ENCODE assay signal across 8 mouse cellular contexts in genomic region chr7:28693321-28693966, GRCm38 (mm10). TPM values are rescaled to one million over a fixed set of nuclear protein-coding genes. Genes with fewer than 3 reads are reported as not detected.
DNase-seq lines count a peak whose midpoint lies in the region; ATAC-seq and TF ChIP-seq lines count a peak whose summit lies in the region.

No protein-coding gene starts in this region.

- ATAC-seq in G1E (ENCODE audit: extremely low read depth, insufficient number of reproducible peaks, low FRiP score, poor library complexity, severe bottlenecking): no peak
- peak; percentile 80 for ATAC-seq in forebrain, embryonic 16.5 days
- peak; percentile 76 to 90 for ATAC-seq in hematopoietic stem cell, adult 5-6 weeks (replicated peaks in 1 of 2; ENCODE audit: insufficient read depth in 1 of 2, low FRiP score in 2 of 2, low TSS enrichment in 1 of 2, low read depth in 1 of 2, poor library complexity in 2 of 2, severe bottlenecking in 2 of 2)
- peak; percentile 87 for ATAC-seq in lung, embryonic 14.5 days (ENCODE audit: insufficient read depth)

- H3K9me3 ChIP-seq in G1E (replicated peaks): peaks cover 7% of the 10 kb centered on the region
- H3K9me3 ChIP-seq in forebrain, embryonic 16.5 days (ENCODE audit: control insufficient read depth, low read length): no peaks in the 10 kb centered on the region
- H3K9me3 ChIP-seq in lung, embryonic 14.5 days (ENCODE audit: low read depth, low read length): no peaks in the 10 kb centered on the region

- H3K4me2 ChIP-seq in forebrain, embryonic 16.5 days (ENCODE audit: low read length): peak overlapping the region; percentile 77
- H3K4me2 ChIP-seq in lung, embryonic 14.5 days: peak overlapping the region; percentile 91

- H3K9ac ChIP-seq in forebrain, embryonic 16.5 days (replicated peaks; ENCODE audit: low read depth, low read length): peak overlapping the region; percentile 67
- peak overlapping the region; percentile 58 for H3K9ac ChIP-seq in lung, embryonic 14.5 days

- TF ChIP-seq CTCF in G1E (IDR thresholded peaks at IDR 0.05; ENCODE audit: low read depth, low read length): no peak
- peak; percentile 24 for TF ChIP-seq CTCF in lung, embryonic 14.5 days (IDR thresholded peaks at IDR 0.05; ENCODE audit: low read depth)
- no peak for TF ChIP-seq CTCF in olfactory bulb, adult 2 months (IDR thresholded peaks at IDR 0.05; ENCODE audit: insufficient read depth, low read depth, low read length)

- peaks cover 8% of the 10 kb centered on the region; the same call in 1 of the 2 replicates for H3K27me3 ChIP-seq in G1E (ENCODE audit: insufficient read depth, low read length)
- peaks cover 3% of the 10 kb centered on the region; the same call in 1 of the 2 replicates for H3K27me3 ChIP-seq in forebrain, embryonic 16.5 days (replicated peaks; ENCODE audit: control insufficient read depth, insufficient read depth, low read length)
- peaks cover 5% of the 10 kb centered on the region; the same call in 1 of the 2 replicates for H3K27me3 ChIP-seq in lung, embryonic 14.5 days (ENCODE audit: insufficient read depth, low read length)

- TF ChIP-seq POLR2A in olfactory bulb, adult 2 months (IDR thresholded peaks at IDR 0.05; ENCODE audit: insufficient read depth, low read depth, low read length): no peak; the same call in 1 of the 2 replicates

- peak overlapping the region; percentile 14; the same call in 1 of the 2 replicates for H3K4me3 ChIP-seq in G1E (ENCODE audit: low read depth, low read length)
- H3K4me3 ChIP-seq in forebrain, embryonic 16.5 days (replicated peaks; ENCODE audit: low read length): peak overlapping the region; percentile 53
- H3K4me3 ChIP-seq in lung, embryonic 14.5 days (ENCODE audit: low read depth, low read length): peak overlapping the region; percentile 56
- H3K4me3 ChIP-seq in olfactory bulb, adult 2 months (ENCODE audit: insufficient read depth, low read depth, low read length): peak overlapping the region; percentile 61

- no peak overlapping the region for H3K27ac ChIP-seq in forebrain, embryonic 16.5 days (ENCODE audit: low read length)
- H3K27ac ChIP-seq in lung, embryonic 14.5 days (ENCODE audit: low read depth): no peak overlapping the region
- 0 out of 2 replicates have a peak overlapping the region, but pooled peaks have one; percentile 10 for H3K27ac ChIP-seq in olfactory bulb, adult 2 months (ENCODE audit: insufficient read depth, low read depth, low read length)

- H3K4me1 ChIP-seq in G1E (ENCODE audit: insufficient read depth, low read depth, low read length): peaks cover 4% of the 10 kb centered on the region; the same call in 1 of the 2 replicates
- H3K4me1 ChIP-seq in forebrain, embryonic 16.5 days (replicated peaks; ENCODE audit: control insufficient read depth, insufficient read depth, low read length): peaks cover 13% of the 10 kb centered on the region; the same call in 1 of the 2 replicates
- H3K4me1 ChIP-seq in lung, embryonic 14.5 days (ENCODE audit: insufficient read depth): no peaks in the 10 kb centered on the region
- peaks cover 12% of the 10 kb centered on the region for H3K4me1 ChIP-seq in olfactory bulb, adult 2 months (ENCODE audit: control insufficient read depth, insufficient read depth, low read length)

- no peak for DNase-seq in G1E (ENCODE audit: low spot score)
- peak; percentile 97 for DNase-seq in cerebellum, adult 11-12 months
- peak; percentile 72 for DNase-seq in layer of hippocampus, adult 9-10 months (ENCODE audit: low spot score)
- DNase-seq in lung, embryonic 14.5 days: peak; percentile 88
- peak; percentile 83 for DNase-seq in testis, postnatal 14 days (ENCODE audit: low spot score)

- WGBS in forebrain, embryonic 16.5 days: under 1% methylated on average over 38 of the region's 38 CpGs
- 2% methylated on average over 38 of the region's 38 CpGs for WGBS in lung, embryonic 14.5 days
- under 1% methylated on average over 38 of the region's 38 CpGs for WGBS in olfactory bulb, adult 2 months

- H3K36me3 ChIP-seq in G1E (replicated peaks): no peaks in the 10 kb centered on the region
- H3K36me3 ChIP-seq in forebrain, embryonic 16.5 days (ENCODE audit: control insufficient read depth, insufficient read depth): no peaks in the 10 kb centered on the region
- H3K36me3 ChIP-seq in lung, embryonic 14.5 days (ENCODE audit: insufficient read depth): no peaks in the 10 kb centered on the region

RNA-seq across cellular contexts. Expression of gene Fbxo27, which starts 0.8 kb away (rescaled TPM):
- total RNA-seq in G1E (2014; fragmentation: Nextera tagmentation): not detected in 2 replicates
- total RNA-seq in G1E (2017): not detected in 2 replicates
- not detected in 2 replicates for polyA plus RNA-seq in G1E (2012)
- polyA plus RNA-seq in forebrain, embryonic 16.5 days (2015; fragmentation: Nextera tagmentation; extraction: Ambion mirVana): 6.3 and 11.1 TPM in 2 replicates
- not detected in 2 replicates for total RNA-seq in hematopoietic stem cell, adult 5-6 weeks (2017)
- polyA plus RNA-seq in lung, embryonic 14.5 days (2014; fragmentation: Nextera tagmentation; extraction: Ambion mirVana): 6.8 and 6.9 TPM in 2 replicates
- polyA plus RNA-seq in olfactory bulb, adult 2 months (2012; ENCODE audit: insufficient read depth, insufficient read length, low replicate concordance, missing spikeins): not detected in 2 replicates

RNA-seq across cellular contexts. Expression of gene Fbxo17, which starts 23.2 kb away (rescaled TPM):
- total RNA-seq in G1E (2014; fragmentation: Nextera tagmentation): not detected in 2 replicates
- total RNA-seq in G1E (2017): 0.27 TPM in 1 of 2 replicates, not detected in the other
- not detected in 2 replicates for polyA plus RNA-seq in G1E (2012)
- 3.3 and 4.2 TPM in 2 replicates for polyA plus RNA-seq in forebrain, embryonic 16.5 days (2015; fragmentation: Nextera tagmentation; extraction: Ambion mirVana)
- total RNA-seq in hematopoietic stem cell, adult 5-6 weeks (2017): 1.1 and 2.1 TPM in 2 replicates
- 13.6 and 15.8 TPM in 2 replicates for polyA plus RNA-seq in lung, embryonic 14.5 days (2014; fragmentation: Nextera tagmentation; extraction: Ambion mirVana)
- polyA plus RNA-seq in olfactory bulb, adult 2 months (2012; ENCODE audit: insufficient read depth, insufficient read length, low replicate concordance, missing spikeins): not detected in 2 replicates

RNA-seq across cellular contexts. Expression of gene Mrps12, which starts 48.2 kb away (rescaled TPM):
- total RNA-seq in G1E (2014; fragmentation: Nextera tagmentation) (12.3 and 14.2 TPM in 2 replicates), G1E (2017) (24.8 and 33.9 TPM in 2 replicates)
- polyA plus RNA-seq in G1E (2012): 217 and 283 TPM in 2 replicates
- polyA plus RNA-seq in forebrain, embryonic 16.5 days (2015; fragmentation: Nextera tagmentation; extraction: Ambion mirVana): 105 and 111 TPM in 2 replicates
- total RNA-seq in hematopoietic stem cell, adult 5-6 weeks (2017): 26.3 and 31.4 TPM in 2 replicates
- polyA plus RNA-seq in lung, embryonic 14.5 days (2014; fragmentation: Nextera tagmentation; extraction: Ambion mirVana): 131 and 132 TPM in 2 replicates
- not detected in 2 replicates for polyA plus RNA-seq in olfactory bulb, adult 2 months (2012; ENCODE audit: insufficient read depth, insufficient read length, low replicate concordance, missing spikeins)

RNA-seq across cellular contexts. Expression of gene Sars2, which starts 48.3 kb away (rescaled TPM):
- total RNA-seq in G1E (2014; fragmentation: Nextera tagmentation): 10.1 and 17.1 TPM in 2 replicates
- 9.1 and 10.0 TPM in 2 replicates for total RNA-seq in G1E (2017)
- 33.4 and 41.5 TPM in 2 replicates for polyA plus RNA-seq in G1E (2012)
- 16.9 and 17.2 TPM in 2 replicates for polyA plus RNA-seq in forebrain, embryonic 16.5 days (2015; fragmentation: Nextera tagmentation; extraction: Ambion mirVana)
- 5.9 and 10.6 TPM in 2 replicates for total RNA-seq in hematopoietic stem cell, adult 5-6 weeks (2017)
- 27.9 and 31.4 TPM in 2 replicates for polyA plus RNA-seq in lung, embryonic 14.5 days (2014; fragmentation: Nextera tagmentation; extraction: Ambion mirVana)
- not detected in 2 replicates for polyA plus RNA-seq in olfactory bulb, adult 2 months (2012; ENCODE audit: insufficient read depth, insufficient read length, low replicate concordance, missing spikeins)

Comparison
In these comparisons a context has a peak if more than half of its experiments do, and no peak if none do; other contexts are left out.
1. RNA of gene Mrps12, which starts 48.2 kb away (polyA plus RNA-seq): 217 to 283 TPM in G1E, 131 to 132 TPM in lung, embryonic 14.5 days and 105 to 111 TPM in forebrain, embryonic 16.5 days; not detected in olfactory bulb, adult 2 months; every median in the first group is over 100 times any median in the second.
2. Peak in every context shown above with its lines, with median percentiles within 50 percentile points of each other: H3K4me3 ChIP-seq.